Mouse (Mus musculus) cerebellum, adult 11 months (tissue): ENCODE results near the gene Piwil4.

Experiments
- DNase-seq: peaks from one replicate; pipeline ENCODE4 v3.0.0; 2022

The Piwil4 gene

GRCm38 (mm10) chr9:14663591-14663990 is 76.9 kb downstream of the Piwil4 start:
- no peak for DNase-seq

DNA sequence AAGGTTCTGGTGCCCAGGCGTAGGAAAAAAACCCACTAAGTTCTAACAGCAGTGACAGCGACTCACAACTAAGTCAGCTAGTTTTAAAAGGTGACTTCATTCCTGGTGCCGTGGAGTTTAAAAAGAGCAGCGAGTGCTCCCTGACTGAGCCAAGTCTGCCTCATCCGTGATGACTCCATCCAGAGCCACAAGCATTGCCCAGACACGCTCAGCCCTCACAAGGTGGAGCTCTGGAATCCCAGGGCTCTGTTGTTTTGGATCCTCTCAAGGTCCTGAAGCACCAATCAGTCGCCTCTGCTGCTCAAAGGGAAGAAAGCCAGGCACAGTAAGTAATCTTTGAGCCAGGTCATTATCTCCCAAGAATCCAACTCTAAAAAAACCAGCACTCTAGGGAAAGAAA is 77.7 kb downstream of the Piwil4 start:
- DNase-seq, result no peak

DNA sequence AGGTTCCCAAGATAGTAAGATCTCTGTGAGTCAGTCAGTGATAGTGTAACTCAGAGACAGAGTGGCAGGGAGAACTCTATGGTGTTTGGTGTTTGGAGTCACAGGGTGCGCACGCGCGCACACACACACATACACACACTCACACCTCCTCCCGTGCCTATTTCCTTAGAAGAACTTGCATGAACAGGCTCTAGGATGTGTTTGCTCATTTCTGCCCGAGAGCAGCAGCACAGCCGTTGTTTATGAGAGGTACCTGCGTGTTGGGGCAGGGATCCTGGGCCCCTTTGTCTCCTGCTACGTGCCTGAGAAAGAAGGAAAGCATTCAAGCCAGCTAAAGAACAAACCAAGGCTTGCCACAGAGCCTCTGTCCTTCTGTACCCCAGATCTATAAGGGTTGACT is 78.4 kb downstream of the Piwil4 start:
- no peak for DNase-seq

- DNase-seq, result no peak
Measured at GRCm38 (mm10) chr9:14657926-14658325, 82.6 kb downstream of the Piwil4 start.

DNA sequence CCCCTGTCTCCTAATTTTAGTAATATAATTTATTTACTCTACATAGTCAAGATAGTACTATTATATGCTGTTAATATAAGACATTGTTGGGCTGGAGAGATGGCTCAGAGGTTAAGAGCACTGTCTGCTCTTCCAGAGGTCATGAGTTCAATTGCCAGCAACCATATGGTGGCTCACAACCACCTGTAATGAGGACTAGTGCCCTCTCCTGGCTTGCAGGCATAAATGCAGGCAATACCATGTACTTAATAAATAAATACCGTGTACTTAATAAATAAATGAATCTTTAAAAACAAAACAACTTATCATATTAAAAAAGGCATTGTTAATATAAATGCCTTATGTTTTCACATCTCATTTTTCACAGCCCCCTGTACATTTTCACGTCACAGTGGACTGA is 86.5 kb downstream of the Piwil4 start:
- no peak for DNase-seq

DNA sequence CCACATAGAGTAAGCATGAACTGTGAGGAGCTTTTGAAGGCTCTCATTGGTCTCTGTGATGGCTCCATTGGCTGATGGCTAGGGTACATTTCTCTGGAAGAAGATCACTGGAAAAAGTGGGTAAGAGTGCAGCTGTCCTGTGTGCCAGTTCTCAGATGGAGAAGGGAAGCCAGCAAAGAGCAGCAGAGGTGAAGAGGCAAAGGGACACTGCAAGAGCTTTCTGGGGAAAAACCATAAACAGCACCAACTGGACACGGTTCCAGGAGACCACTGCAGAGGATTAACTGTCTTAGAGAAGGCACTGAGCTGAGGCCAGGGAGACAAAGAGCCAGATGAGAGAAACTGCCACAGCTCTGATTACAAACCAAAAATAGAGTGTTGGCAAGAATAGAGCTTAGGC is 87.8 kb downstream of the Piwil4 start:
- no peak for DNase-seq

DNA sequence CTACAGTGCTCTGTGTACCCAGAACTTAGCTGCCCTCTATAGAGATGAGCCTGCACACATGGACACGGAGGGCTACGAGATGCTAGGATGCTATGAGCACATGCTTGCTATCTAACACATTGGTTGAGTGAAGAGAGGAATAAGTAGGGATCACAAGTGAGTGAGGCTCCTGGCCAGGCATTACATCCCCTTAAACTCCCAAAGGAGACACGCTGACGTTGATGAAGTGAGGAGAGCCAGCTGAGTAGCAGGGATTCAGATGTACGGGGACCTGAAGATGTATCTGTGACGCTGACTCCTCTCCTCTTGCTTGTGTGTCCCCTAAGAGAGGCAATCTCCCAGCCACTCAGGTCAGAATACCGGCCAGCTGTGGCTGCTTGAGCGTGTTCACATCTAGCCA is 92.7 kb downstream of the Piwil4 start:
- no peak for DNase-seq

GRCm38 (mm10) chr9:14646641-14647040 is 93.9 kb downstream of the Piwil4 start:
- no peak for DNase-seq
